Mouse (Mus musculus) CD4-positive, CD25-positive, alpha-beta regulatory T cell, adult 9 weeks (primary cell): ENCODE results near the gene Tnnt2. TPM values are rescaled to one million over a fixed set of nuclear protein-coding genes. Genes with fewer than 3 reads are reported as not detected.

Experiments used
- polyA plus RNA-seq: library from polyadenylated mRNA; unstranded; fragments of 100-300 nt; shearing (Covaris generic); gene quantifications from one replicate; pipeline ENCODE4 v1.2.1, GENCODE M21; 2017

Tnnt2 gene
- 1.0 TPM for polyA plus RNA-seq

GRCm38 (mm10) chr1:135835716-135836483 is at the start of gene Tnnt2:
TSS of gene Tnnt2 (plus strand) at chr1:135836354.

DNA sequence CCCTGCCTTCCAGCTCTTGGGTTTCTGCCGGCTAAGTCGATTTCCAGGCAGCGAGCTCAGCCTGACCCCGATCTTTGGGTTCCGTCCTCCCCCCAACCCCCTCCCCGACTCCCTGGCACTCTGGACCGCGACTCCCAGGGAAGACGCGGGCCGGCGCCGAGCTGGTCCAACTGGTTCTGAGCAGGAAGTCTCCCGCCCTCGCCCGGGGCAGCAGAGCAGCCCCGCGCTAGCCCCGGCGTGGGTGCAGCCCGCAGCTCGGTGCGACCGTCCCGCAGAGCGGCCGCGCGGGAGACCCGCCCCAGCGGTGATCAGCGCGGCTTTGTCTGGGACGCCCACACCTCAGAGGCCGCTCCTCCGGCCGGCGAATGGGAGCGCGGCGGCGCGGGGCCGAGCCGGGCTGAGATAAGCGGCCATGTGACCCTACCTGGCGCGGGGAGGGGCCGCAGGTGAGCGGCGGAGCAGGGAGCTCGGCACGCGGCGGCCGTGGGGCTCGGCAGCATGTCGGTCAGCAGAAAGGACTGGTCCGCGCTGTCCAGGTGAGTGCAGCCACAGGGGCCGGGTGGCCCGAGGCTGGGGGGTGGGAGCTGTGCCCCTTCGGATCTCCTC is 17.6 kb upstream of the Tnnt2 start, which contains the start of gene Lad1:
Gene Lad1, plus strand, starts transcription at position 118 of the 606 bp plus-strand sequence.

Other genes starting within 250 kb of the Tnnt2 start
- 0.50 TPM for gene Nav1, start 229.1 kb upstream of the Tnnt2 start, polyA plus RNA-seq
- gene Csrp1, start 116.3 kb upstream of the Tnnt2 start, polyA plus RNA-seq: 86.1 TPM
- gene Phlda3, start 70.2 kb upstream of the Tnnt2 start, polyA plus RNA-seq: 0.83 TPM
- 0.53 TPM for gene Tnni1, start 56.9 kb upstream of the Tnnt2 start, polyA plus RNA-seq
- gene Lad1, start 17.8 kb upstream of the Tnnt2 start, polyA plus RNA-seq: 15.8 TPM
- gene Pkp1, start 82.9 kb downstream of the Tnnt2 start, polyA plus RNA-seq: not detected
- not detected for gene Igfn1, start 170.0 kb downstream of the Tnnt2 start, polyA plus RNA-seq
- 50.1 TPM for gene Tmem9, start 171.8 kb downstream of the Tnnt2 start, polyA plus RNA-seq
- not detected for gene Ascl5, start 214.4 kb downstream of the Tnnt2 start, polyA plus RNA-seq
- gene Cacna1s, start 216.4 kb downstream of the Tnnt2 start, polyA plus RNA-seq: 3.3 TPM